Comparison of ENCODE assay signal across 8 mouse cellular contexts in genomic region chr12:108835840-108836409, GRCm38 (mm10). TPM values are rescaled to one million over a fixed set of nuclear protein-coding genes. Genes with fewer than 3 reads are reported as not detected.
DNase-seq lines count a peak whose midpoint lies in the region; ATAC-seq lines count a peak whose summit lies in the region.

Gene Slc25a29 (minus strand): TSS chr12:108835883.
Gene Slc25a47 (plus strand): TSS chr12:108836046.

- peak; percentile 98 for ATAC-seq in hindbrain, embryonic 11.5 days (ENCODE audit: low FRiP score)

- H3K9ac ChIP-seq in hindbrain, embryonic 11.5 days (ENCODE audit: low read depth, low read length) = peak within 1 kb of the TSS; percentile 81

- peak; percentile 90 for DNase-seq in MN1 (ENCODE audit: low spot score)
- peak; percentile 98 for DNase-seq in cerebellum, adult 9-10 months
- DNase-seq in frontal cortex, adult 2 months (ENCODE audit: extremely low spot score in 1 of 2, low spot score in 1 of 2) = peak; percentile 93 to 96
- peak; percentile 96 for DNase-seq in hindbrain, embryonic 11.5 days (ENCODE audit: low spot score)
- peak; percentile 93 to 98 for DNase-seq in layer of hippocampus, postnatal 10 days (ENCODE audit: low spot score in 2 of 2)
- peak; percentile 98 for DNase-seq in lung, postnatal 10 days
- DNase-seq in ovary, postnatal 36 days (ENCODE audit: low spot score) = peak; percentile 97
- DNase-seq in thymus, postnatal 25 days = peak; percentile 94

- WGBS in hindbrain, embryonic 11.5 days = under 1% methylated on average over 39 of the region's 53 CpGs

- H3K9me3 ChIP-seq in hindbrain, embryonic 11.5 days (ENCODE audit: control insufficient read depth, low read length) = no peaks in the 10 kb centered on the region

- H3K27ac ChIP-seq in hindbrain, embryonic 11.5 days (ENCODE audit: low read depth, low read length) = peak within 1 kb of the TSS; percentile 24

- H3K27me3 ChIP-seq in hindbrain, embryonic 11.5 days (ENCODE audit: control insufficient read depth, insufficient read depth, low read length) = no peaks in the 10 kb centered on the region

- H3K4me2 ChIP-seq in hindbrain, embryonic 11.5 days (replicated peaks; ENCODE audit: low read depth, low read length) = peak within 1 kb of the TSS; percentile 97

- no peaks in the 10 kb centered on the region for H3K36me3 ChIP-seq in hindbrain, embryonic 11.5 days (ENCODE audit: control insufficient read depth, insufficient read depth, low read length)

- peak within 1 kb of the TSS; percentile 66 for H3K4me3 ChIP-seq in hindbrain, embryonic 11.5 days (ENCODE audit: low read depth, low read length)

- H3K4me1 ChIP-seq in hindbrain, embryonic 11.5 days (replicated peaks; ENCODE audit: control insufficient read depth, insufficient read depth, low read length) = peaks cover 8% of the 10 kb centered on the region

RNA-seq across cellular contexts. Expression of gene Slc25a29, which starts in this region (rescaled TPM):
- 19.4 and 20.3 TPM in 2 replicates for polyA plus RNA-seq in frontal cortex, adult 2 months (2012; rRNA removed)
- polyA plus RNA-seq in hindbrain, embryonic 11.5 days (2014; fragmentation: Nextera tagmentation; extraction: Ambion mirVana) = 10.5 and 12.0 TPM in 2 replicates
- 10 to 100 TPM; 15.3 to 16.4 TPM for total RNA-seq in layer of hippocampus, postnatal 10 days (2021)

RNA-seq across cellular contexts. Expression of gene Slc25a47, which starts in this region (rescaled TPM):
- 10.1 and 12.9 TPM in 2 replicates for polyA plus RNA-seq in frontal cortex, adult 2 months (2012; rRNA removed)
- 9.3 and 10.1 TPM in 2 replicates for polyA plus RNA-seq in hindbrain, embryonic 11.5 days (2014; fragmentation: Nextera tagmentation; extraction: Ambion mirVana)
- total RNA-seq in layer of hippocampus, postnatal 10 days (2021) = 1 to 10 TPM; 8.7 to 8.8 TPM

Comparison
In these comparisons a context has a peak if more than half of its experiments do, and no peak if none do; other contexts are left out.
1. Peak in every context shown above with its lines: DNase-seq, ATAC-seq, H3K4me3 ChIP-seq and H3K27ac ChIP-seq.